Mouse (Mus musculus) urinary bladder, postnatal 25 days (tissue): ENCODE measurements around the gene 1700016C15Rik.
A peak's percentile ranks its signal among the peaks of the same experiment; 100 is the strongest.

Experiments used
- DNase-seq: peaks from one replicate; pipeline ENCODE4 v3.0.0; 2022; ENCODE audit warnings: low spot score

The 1700016C15Rik gene

GRCm38 (mm10) chr1:177729043-177730024 is at the start of gene 1700016C15Rik:
TSS of gene 1700016C15Rik (plus strand) at chr1:177729814.
- DNase-seq, result no peak

DNA sequence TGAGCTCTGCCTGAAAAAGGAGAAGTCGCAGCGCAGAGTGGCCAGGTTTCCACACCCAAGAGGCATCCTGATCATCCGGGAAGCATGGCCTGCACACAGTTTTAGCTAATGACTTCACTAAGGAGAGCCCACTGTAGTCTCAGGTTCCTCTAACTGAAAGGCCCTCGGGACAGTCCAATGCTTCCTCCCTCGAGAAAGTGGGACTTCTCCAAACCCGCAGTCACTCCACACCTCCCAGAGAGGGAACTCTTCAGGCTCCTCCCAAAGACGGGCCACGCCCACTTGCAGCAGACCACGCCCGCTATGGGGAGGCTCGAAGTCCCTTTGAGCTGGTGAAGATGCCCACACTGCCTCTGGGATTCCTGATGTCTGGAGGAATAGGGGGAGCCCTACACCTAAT is 48.4 kb upstream of the 1700016C15Rik start:
- no peak for DNase-seq

GRCm38 (mm10) chr1:177683931-177684836 is 45.4 kb upstream of the 1700016C15Rik start:
- DNase-seq, result no peak

GRCm38 (mm10) chr1:177684901-177685300 is 44.7 kb upstream of the 1700016C15Rik start:
- DNase-seq, result no peak

- no peak for DNase-seq
Measured at GRCm38 (mm10) chr1:177686137-177686536, 43.5 kb upstream of the 1700016C15Rik start.

- DNase-seq, result no peak
Measured at GRCm38 (mm10) chr1:177686982-177687381, 42.6 kb upstream of the 1700016C15Rik start.

DNA sequence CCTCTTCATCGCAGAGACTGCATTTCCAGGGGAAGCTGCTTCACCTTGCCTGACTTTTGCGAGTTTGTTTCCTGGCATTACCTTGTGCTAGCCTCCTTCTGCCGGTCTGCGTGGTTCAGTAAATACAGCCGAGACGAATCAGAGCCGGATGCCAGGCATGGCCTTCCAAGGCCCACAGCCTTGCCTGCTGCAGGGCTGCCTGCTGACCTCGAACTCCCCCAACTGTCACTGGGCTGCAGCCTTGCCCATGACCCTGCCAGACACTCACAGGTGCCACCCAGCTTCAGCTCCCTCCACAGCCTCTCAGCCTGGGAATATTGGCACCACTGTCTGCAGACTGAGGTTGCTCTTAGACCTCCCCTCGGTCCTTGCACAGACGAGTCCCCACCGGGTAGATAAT is 37.1 kb upstream of the 1700016C15Rik start:
- no peak for DNase-seq

DNA sequence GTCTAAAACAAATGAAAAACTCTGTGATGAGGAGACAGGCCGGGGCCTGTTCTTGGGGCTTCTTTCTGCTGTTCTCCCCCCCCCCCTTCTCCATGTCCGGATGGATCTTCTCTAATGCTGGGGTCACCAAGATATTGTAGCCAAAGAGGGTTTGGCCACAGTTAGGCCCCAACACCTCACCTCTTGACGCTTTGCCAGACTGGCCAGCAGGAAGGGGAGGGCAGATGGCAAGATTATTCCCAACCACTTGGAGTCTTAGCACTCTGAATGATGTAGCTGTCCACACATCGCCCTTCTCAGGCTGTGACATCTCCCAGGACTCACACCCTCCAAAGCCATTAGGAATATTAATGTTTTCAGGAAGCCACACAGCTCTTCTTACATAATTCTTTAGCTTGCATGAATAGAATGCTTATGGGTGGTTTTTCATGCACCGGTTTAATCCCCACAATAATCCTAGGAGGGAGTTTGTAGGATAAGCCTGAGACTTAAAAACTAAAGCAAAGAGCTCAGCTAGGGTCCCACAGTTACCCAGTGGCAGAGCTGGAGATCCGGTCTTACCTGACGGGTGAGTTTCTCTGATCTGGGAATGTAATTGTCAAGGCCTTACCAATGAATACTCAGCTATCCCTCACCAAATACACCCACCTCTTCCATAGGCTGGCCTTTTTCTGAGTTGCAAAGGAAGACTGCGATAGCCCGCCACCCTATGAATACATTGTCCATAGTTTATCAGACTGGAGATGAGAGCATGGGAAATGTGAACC is 35.9 kb upstream of the 1700016C15Rik start:
- no peak for DNase-seq

GRCm38 (mm10) chr1:177700560-177700959 is 29.1 kb upstream of the 1700016C15Rik start:
- no peak for DNase-seq

DNA sequence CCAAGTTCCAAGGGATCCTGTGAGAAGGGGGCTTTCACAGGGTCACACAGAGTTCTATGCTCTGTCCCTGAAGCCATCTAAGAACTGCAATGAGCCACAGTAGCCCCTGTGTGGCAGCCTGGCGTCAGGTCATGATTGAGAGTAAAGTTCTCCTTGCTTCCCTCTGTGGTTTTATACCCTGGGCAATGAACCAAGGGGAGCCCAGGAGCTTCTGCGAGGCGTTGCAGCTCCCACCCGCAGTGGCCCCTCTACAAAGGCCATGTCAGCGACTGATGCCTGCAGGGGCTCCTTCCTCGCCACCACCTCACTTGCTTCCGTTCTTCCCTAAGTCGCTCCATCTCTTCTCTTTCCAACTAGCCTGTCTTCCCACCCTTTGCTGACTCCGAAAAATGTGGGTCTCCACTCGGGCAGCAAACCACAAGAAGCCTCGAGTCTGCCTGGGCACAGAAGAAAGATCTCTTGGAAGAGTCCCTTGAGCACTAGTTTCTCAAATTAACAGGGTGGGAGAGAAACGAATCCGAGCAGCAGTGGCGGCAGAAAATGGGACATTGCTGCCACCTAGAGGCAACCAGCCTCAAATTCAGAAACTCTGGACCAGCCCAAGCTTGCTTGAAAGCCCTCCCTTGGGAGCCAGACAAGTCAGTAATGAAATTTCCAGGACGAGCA is 27.0 kb upstream of the 1700016C15Rik start:
- peak; percentile 69 for DNase-seq

DNA sequence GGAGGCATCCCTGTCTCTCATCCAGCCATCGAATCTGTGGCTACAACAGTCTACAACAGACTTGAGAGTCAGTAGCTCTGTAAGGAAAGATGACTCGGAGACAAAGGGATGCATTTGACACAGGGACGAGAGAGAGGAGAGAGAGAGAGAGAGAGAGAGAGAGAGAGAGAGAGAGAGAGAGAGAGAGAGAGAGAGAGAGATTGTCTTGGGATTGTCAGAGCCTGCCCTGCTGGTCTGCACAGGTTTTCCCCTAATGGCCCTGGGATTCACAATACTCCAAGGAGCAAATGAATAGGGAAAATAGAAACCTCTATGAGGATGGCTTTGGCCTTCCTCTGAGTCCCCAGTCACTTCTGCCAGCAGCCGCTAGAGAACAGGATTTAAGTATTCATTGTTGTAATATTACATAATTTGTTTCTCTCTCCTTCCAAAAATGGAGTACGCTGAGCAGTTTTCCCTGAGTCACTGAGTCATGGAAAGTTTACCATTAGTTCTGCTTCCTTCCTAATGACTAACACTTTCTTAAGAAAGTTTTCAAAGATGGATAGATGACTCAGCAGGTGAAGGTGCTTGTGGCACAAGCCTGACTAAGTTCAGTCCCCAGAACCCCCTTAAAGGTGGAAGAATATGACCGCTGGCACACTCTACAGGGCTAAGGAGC is 26.3 kb upstream of the 1700016C15Rik start:
- DNase-seq, result no peak

DNA sequence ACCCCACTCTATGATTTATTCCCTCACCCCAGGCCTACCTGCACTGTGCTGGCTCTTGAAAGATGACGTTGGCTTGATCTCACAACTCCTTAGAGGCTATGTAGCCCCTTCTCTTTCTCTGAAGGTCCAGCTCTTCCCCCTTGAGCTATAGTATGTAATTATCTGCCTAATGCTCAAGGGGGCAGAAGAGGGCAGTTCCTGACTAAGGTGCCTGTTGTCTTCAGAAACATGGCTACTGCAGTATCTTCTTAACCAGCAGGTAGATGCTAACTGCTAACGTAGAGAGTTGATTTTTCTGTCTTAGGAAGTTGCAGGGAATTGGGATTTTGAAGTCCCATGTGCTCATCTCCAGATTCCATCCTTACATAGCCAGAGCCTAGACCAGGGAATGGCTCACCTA is 24.4 kb upstream of the 1700016C15Rik start:
- DNase-seq, result no peak

DNA sequence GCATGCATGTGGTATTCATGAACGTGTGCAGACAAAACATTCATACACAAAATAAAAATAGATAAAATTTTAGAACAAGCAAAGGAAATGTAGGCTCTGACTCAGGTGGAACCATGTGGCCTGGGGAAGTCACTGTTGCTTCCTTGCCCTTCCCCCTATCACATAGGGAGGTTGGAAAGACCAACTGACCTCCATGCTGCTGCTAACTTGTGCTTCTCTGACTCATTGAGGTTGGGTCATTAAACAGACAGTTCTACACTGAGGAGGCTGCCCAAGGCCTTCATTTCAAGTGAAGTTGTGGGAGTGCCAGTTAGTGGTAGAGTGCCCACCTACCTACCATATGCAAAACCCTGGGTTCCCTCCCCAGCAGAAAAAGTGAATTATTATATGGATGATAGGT is 22.0 kb upstream of the 1700016C15Rik start:
- no peak for DNase-seq

GRCm38 (mm10) chr1:177708583-177709055 is 21.0 kb upstream of the 1700016C15Rik start:
- DNase-seq, result peak; percentile 45

DNA sequence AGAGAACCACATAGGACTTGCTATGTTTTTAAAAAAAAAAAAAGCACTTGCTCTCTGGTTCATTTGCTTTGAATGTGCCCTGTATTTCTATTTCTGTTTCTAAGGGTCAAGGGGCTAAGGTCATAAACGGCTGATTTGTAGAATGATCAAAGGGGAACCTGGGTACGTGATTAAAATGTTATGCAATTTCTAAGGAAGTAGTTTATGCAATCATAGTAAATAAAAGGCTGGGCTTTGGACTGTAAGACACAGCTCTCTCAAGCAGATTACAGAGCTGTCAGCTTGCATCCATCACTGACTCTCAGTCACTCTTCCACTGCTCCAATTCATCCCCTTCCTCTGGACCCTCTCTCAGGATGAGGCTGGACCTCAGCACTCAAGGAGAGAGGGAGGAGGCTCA is 18.6 kb upstream of the 1700016C15Rik start:
- no peak for DNase-seq

DNA sequence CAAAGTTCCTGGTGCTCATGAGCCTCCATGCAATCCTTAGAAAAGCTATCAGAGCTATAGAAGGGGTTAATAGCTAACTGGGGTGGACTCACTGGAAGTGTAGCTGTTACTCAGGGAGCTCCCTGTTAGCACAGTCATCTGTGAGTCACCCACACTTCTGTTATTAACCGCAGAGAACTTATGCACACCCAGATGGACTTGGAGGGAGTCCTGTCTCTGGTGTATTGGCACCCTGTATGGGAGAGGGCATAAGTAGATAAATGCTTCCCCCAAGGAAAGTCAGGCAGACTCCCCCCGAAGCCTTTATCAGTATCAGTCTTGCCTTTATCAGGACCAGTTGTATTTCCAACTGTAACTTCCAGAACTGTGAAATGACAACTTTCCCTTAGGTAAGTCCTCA is 18.2 kb upstream of the 1700016C15Rik start:
- no peak for DNase-seq

- no peak for DNase-seq
Measured at GRCm38 (mm10) chr1:177713635-177714396, 15.8 kb upstream of the 1700016C15Rik start.

DNA sequence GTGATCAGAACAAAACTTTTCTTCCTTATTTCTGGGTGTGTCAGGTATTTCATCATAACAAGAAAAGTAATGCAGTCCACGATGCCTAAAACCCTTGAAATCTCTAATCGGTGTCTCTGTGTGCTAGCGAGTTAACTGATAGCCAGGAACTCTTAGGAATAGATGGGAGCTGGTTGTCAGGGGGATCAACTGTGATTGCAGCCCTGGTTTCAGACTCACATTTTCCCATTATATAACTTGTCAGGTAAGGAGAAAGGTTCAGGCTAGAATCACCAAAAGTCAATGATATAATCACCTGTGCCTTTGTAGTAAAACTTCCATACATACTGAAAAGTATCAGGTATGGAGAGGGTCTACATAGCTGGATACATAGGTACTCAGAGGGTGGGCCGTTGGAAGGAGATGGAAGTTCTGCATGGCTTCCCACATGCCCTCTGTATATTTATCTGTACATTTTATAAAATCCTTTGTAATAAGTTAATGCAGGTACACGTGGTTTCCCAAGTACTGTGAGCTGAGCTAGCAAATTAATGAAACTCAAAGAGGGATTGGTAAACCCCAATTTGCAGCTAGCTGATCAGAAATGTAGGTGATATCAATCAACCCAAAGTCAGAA is 15.1 kb upstream of the 1700016C15Rik start:
- no peak for DNase-seq

DNA sequence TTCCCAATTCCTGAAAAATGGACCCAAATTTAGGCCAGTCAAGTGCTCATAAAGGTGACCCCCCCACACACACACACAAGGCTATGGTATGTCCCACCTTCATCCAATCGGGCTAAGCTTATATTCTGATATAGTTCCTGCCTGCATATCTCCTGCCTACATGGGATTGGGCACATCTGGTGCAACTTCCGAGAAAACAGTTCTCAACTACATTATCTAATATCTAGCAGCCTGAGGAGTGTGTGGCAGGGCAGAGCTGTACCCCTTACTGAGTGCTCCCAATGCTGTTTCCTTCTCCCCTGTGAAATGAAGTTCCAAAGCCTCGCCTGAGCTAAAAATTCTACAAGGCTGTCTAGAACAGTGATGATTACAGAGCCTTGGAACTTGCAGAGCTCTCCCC is 13.2 kb upstream of the 1700016C15Rik start:
- no peak for DNase-seq
